Mouse (Mus musculus) heart, postnatal 0 days (tissue): ENCODE data around the gene Il25. TPM values are rescaled to one million over a fixed set of nuclear protein-coding genes. Genes with fewer than 3 reads are reported as not detected.
A peak's percentile ranks its signal among the peaks of the same experiment; 100 is the strongest.

Experiments used
- ATAC-seq: fragments of 200-750 bp; cut with Nextera tagmentation; 2 replicates; pipeline ENCODE4 v1.8.0; 2017; ENCODE audit warnings: low read depth, moderate number of reproducible peaks, moderate library complexity; ENCODE audit not compliant: insufficient read depth
- DNase-seq: peaks from one replicate; pipeline ENCODE4 v3.0.0-alpha.2; 2016; ENCODE audit warnings: low spot score
- H3K27ac ChIP-seq: fragments of 300-500 bp; sonication (generic); 2 replicates; pipeline ENCODE4 v1.5.1; 2014; ENCODE audit warnings: low read depth, mild to moderate bottlenecking
- H3K27me3 ChIP-seq: fragments of 300-500 bp; sonication (generic); 2 replicates; pipeline ENCODE4 v1.6.1; 2014; ENCODE audit warnings: low read length, mixed read lengths; ENCODE audit not compliant: control insufficient read depth, insufficient read depth
- H3K36me3 ChIP-seq: fragments of 300-500 bp; sonication (generic); replicated peaks from 2 replicates; pipeline ENCODE4 v1.6.1; 2014; ENCODE audit warnings: low read length, mixed read lengths; ENCODE audit not compliant: control insufficient read depth, insufficient read depth
- H3K4me1 ChIP-seq: fragments of 300-500 bp; sonication (generic); 2 replicates; pipeline ENCODE4 v1.6.1; 2014; ENCODE audit warnings: antibody characterized with exemption; ENCODE audit not compliant: control insufficient read depth, insufficient read depth
- H3K4me2 ChIP-seq: fragments of 300-500 bp; sonication (generic); 2 replicates; pipeline ENCODE4 v1.6.1; 2014; ENCODE audit warnings: low read depth, mild to moderate bottlenecking, low read length, moderate library complexity
- H3K4me3 ChIP-seq: fragments of 300-500 bp; sonication (generic); 2 replicates; pipeline ENCODE4 v1.5.1; 2014; ENCODE audit warnings: low read depth, low read length
- H3K9ac ChIP-seq: fragments of 300-500 bp; sonication (generic); replicated peaks from 2 replicates; pipeline ENCODE4 v1.6.1; 2014; ENCODE audit warnings: low read depth, low read length, mixed read lengths
- H3K9me3 ChIP-seq: fragments of 300-500 bp; sonication (generic); replicated peaks from 2 replicates; pipeline ENCODE4 v1.6.1; 2016; ENCODE audit warnings: low read length; ENCODE audit not compliant: control insufficient read depth
- CTCF ChIP-seq: IDR thresholded peaks from 2 replicates; pipeline ENCODE4 v1.5.1; 2016; ENCODE audit warnings: antibody characterized with exemption, control low read depth, low read depth
- EP300 ChIP-seq: IDR thresholded peaks from 2 replicates; pipeline ENCODE4 v1.6.1; 2016; ENCODE audit warnings: antibody characterized with exemption, low read depth
- WGBS: fragments of 180-500 bp; shearing (Covaris S2); extraction: QIAGEN DNeasy Blood & Tissue Kit; methylation state at CpG from one replicate; pipeline ENCODE4 v1.1.7; 2014; 5-methylcytosine and 5-hydroxymethylcytosine counted together
- polyA plus RNA-seq: library from polyadenylated mRNA; unstranded; fragments of >200 nt; fragmentation: Nextera tagmentation; extraction: Ambion mirVana; gene quantifications from 2 replicates; pipeline ENCODE4 v1.2.1, GENCODE M21; 2015
- total RNA-seq: library from RNA; depleted of rRNA; stranded (reverse); fragments of >200 nt; gene quantifications from 2 replicates; pipeline ENCODE4 v1.2.3, GENCODE M21; 2014; ENCODE audit warnings: low replicate concordance

The Il25 gene
- total and polyA plus RNA-seq, 2 experiments from 2014 or later: 0.11 TPM; not detected in 1

- H3K27me3 ChIP-seq: no peaks in the 10 kb centered on the region
- 0 out of 2 replicates have a peak overlapping the region, but pooled peaks have one; percentile 7 for H3K9ac ChIP-seq
- H3K4me3 ChIP-seq: no peak overlapping the region
- no peak overlapping the region; the same call in 1 of the 2 replicates for H3K4me2 ChIP-seq
- no peaks in the 10 kb centered on the region for H3K4me1 ChIP-seq
- DNase-seq (no peak), ATAC-seq (peak; percentile 2; the same call in 1 of the 2 replicates)
- peaks cover 91% of the 10 kb centered on the region for H3K36me3 ChIP-seq
- H3K9me3 ChIP-seq: no peaks in the 10 kb centered on the region
- peak overlapping the region; percentile 63; the same call in 1 of the 2 replicates for H3K27ac ChIP-seq
- peak; percentile 90; the same call in 1 of the 2 replicates for TF ChIP-seq EP300
- no peak for TF ChIP-seq CTCF
- 84% methylated on average over 8 of the region's 8 CpGs for WGBS
These were observed 21.2 kb downstream of the Il25 start for GRCm38 (mm10) chr14:54953664-54954206.

GRCm38 (mm10) chr14:54954474-54954873 lies 22.0 kb downstream of the Il25 start:
- peak overlapping the region; percentile 43 for H3K9ac ChIP-seq
- H3K4me3 ChIP-seq: no peak overlapping the region
- TF ChIP-seq CTCF (no peak), EP300 (no peak)
- DNase-seq: no peak
- H3K36me3 ChIP-seq: peaks cover 90% of the 10 kb centered on the region
- H3K4me2 ChIP-seq: no peak overlapping the region
- ATAC-seq: no peak
- no peaks in the 10 kb centered on the region for H3K27me3 ChIP-seq
- 66% methylated on average over 3 of the region's 3 CpGs for WGBS
- no peaks in the 10 kb centered on the region for H3K9me3 ChIP-seq
- no peaks in the 10 kb centered on the region for H3K4me1 ChIP-seq
- peak overlapping the region; percentile 58 for H3K27ac ChIP-seq

GRCm38 (mm10) chr14:54955481-54955880 lies 23.0 kb downstream of the Il25 start:
- TF ChIP-seq EP300: 0 out of 2 replicates have a peak, but pooled peaks have one; percentile 41
- no peak for TF ChIP-seq CTCF
- Histone ChIP-seq H3K4me2 (peak overlapping the region; percentile 30), H3K36me3 (peaks cover 92% of the 10 kb centered on the region), H3K27me3 (no peaks in the 10 kb centered on the region), H3K27ac (peak overlapping the region; percentile 18; the same call in 1 of the 2 replicates), H3K4me1 (no peaks in the 10 kb centered on the region), H3K9me3 (no peaks in the 10 kb centered on the region), H3K4me3 (no peak overlapping the region), H3K9ac (no peak overlapping the region; the same call in 1 of the 2 replicates)
- 50% methylated on average over 3 of the region's 3 CpGs for WGBS
- ATAC-seq (no peak), DNase-seq (no peak)

GRCm38 (mm10) chr14:54956533-54956932 lies 24.0 kb downstream of the Il25 start:
- peak; percentile 5; the same call in 1 of the 2 replicates for ATAC-seq
- DNase-seq: no peak
- 65% methylated on average over 9 of the region's 9 CpGs for WGBS

GRCm38 (mm10) chr14:54958503-54958902 lies 26.0 kb downstream of the Il25 start:
- Histone ChIP-seq H3K9me3 (no peaks in the 10 kb centered on the region), H3K4me2 (peak overlapping the region; percentile 58)

More at GRCm38 (mm10) chr14:54956533-54956932, 24.0 kb downstream of the Il25 start:
- Histone ChIP-seq H3K4me1 (no peaks in the 10 kb centered on the region), H3K9me3 (no peaks in the 10 kb centered on the region), H3K9ac (peak overlapping the region; percentile 45; the same call in 1 of the 2 replicates), H3K27me3 (no peaks in the 10 kb centered on the region), H3K27ac (peak overlapping the region; percentile 96), H3K4me3 (peak overlapping the region; percentile 70), H3K4me2 (peak overlapping the region; percentile 58), H3K36me3 (peaks cover 92% of the 10 kb centered on the region)
- no peak for TF ChIP-seq CTCF
- peak; percentile 60; the same call in 1 of the 2 replicates for TF ChIP-seq EP300

More at GRCm38 (mm10) chr14:54958503-54958902, 26.0 kb downstream of the Il25 start:
- Histone ChIP-seq H3K4me3 (peak overlapping the region; percentile 70), H3K36me3 (peaks cover 90% of the 10 kb centered on the region), H3K4me1 (no peaks in the 10 kb centered on the region), H3K27ac (peak overlapping the region; percentile 96), H3K27me3 (no peaks in the 10 kb centered on the region), H3K9ac (peak overlapping the region; percentile 98)
- WGBS: 58% methylated on average over 4 of the region's 4 CpGs
- TF ChIP-seq CTCF (no peak), EP300 (no peak; the same call in 1 of the 2 replicates)
- DNase-seq (no peak), ATAC-seq (no peak)
